Mouse (Mus musculus): Measurements from ENCODE around the gene Acot8. TPM values are rescaled to one million over a fixed set of nuclear protein-coding genes. Genes with fewer than 3 reads are reported as not detected.
"Not testable (repeated sequence)": the region's sequence is repeated elsewhere in the genome, so short reads cannot be mapped to it uniquely, and the experiment has no call there.

Gene Acot8
- polyA plus RNA-seq, 1 experiment from 2014 or later = 19.8 TPM

DNA sequence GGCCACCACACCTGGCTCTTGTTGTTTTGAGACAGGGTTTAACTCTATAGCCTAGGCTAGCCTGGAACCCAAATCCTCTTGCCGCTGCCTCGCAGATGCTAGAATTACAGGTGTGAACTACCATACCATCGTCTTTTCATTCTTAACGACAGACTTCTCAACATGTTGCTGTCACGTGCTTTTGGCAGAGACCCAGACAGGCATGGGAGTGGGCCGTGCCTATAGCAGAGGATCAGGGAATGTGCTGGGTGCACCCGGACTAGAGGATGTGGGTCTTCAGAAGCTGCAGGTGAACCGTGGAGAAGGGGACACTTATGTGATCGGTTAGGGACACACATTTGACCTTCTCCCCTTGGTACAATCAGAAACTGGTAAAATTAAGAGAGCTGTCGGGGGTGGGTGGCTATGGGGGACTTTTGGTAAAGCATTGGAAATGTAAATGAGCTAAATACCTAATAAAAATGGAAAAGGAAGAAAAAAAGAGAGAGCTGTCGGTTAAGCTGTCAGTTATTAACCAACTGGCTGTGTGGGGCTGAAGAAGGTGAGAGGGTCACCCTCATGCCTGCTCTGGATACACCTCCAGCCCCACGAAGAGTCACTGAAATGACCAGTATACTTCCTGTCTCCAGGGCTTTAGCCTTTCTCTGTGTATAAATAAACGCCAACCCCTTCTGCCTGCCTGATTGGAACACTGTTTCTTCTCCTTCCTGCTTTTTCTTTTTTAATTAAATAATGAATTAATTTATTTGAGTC is 4.3 kb downstream of the Acot8 start:
- ATAC-seq (ENCODE audit: low read depth) = no peak
- Histone ChIP-seq H3K36me3 (ENCODE audit: control insufficient read depth, insufficient read depth) (peaks cover 26% of the 10 kb centered on the region), H3K9me3 (replicated peaks; ENCODE audit: control insufficient read depth, low read length) (no peaks in the 10 kb centered on the region), H3K27ac (ENCODE audit: low read length) (no peak overlapping the region), H3K4me1 (ENCODE audit: control insufficient read depth, low read depth, low read length) (peaks cover 15% of the 10 kb centered on the region), H3K4me2 (ENCODE audit: low read depth, low read length) (no peak overlapping the region), H3K27me3 (ENCODE audit: control insufficient read depth, insufficient read depth, low read depth, low read length) (no peaks in the 10 kb centered on the region), H3K9ac (ENCODE audit: low read depth, low read length) (no peak overlapping the region), H3K4me3 (ENCODE audit: low read depth, low read length) (no peak overlapping the region)
- WGBS (ENCODE audit: insufficient replicate concordance) = 84% methylated on average over 13 of the region's 13 CpGs

DNA sequence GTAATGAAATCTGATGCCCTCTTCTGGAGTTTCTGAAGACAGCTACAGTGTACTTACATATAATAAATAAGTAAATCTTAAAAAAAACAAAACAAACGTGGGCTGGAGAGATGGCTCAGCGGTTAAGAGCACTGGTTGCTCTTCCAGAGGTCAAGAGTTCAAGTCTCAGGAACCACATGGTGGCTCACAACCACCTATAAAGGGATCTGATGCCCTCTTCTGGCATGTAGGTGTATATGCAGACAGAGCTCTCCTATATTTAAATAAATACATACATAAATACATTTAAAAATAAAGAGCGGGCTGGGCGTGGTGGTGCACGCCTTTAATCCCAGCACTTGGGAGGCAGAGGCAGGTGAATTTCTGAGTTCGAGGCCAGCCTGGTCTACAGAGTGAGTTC is 6.1 kb downstream of the Acot8 start:
- peaks cover 32% of the 10 kb centered on the region for H3K36me3 ChIP-seq (ENCODE audit: control insufficient read depth, insufficient read depth)
- ATAC-seq (ENCODE audit: low read depth); H3K4me2 ChIP-seq (ENCODE audit: low read depth, low read length); H3K9ac ChIP-seq (ENCODE audit: low read depth, low read length); H3K27me3 ChIP-seq (ENCODE audit: control insufficient read depth, insufficient read depth, low read depth, low read length); H3K27ac ChIP-seq (ENCODE audit: low read length); H3K4me3 ChIP-seq (ENCODE audit: low read depth, low read length); H3K9me3 ChIP-seq (replicated peaks; ENCODE audit: control insufficient read depth, low read length): not testable (repeated sequence)
- H3K4me1 ChIP-seq (ENCODE audit: control insufficient read depth, low read depth, low read length) = peaks cover 12% of the 10 kb centered on the region
- WGBS (ENCODE audit: insufficient replicate concordance) = 56% methylated on average over 6 of the region's 6 CpGs

DNA sequence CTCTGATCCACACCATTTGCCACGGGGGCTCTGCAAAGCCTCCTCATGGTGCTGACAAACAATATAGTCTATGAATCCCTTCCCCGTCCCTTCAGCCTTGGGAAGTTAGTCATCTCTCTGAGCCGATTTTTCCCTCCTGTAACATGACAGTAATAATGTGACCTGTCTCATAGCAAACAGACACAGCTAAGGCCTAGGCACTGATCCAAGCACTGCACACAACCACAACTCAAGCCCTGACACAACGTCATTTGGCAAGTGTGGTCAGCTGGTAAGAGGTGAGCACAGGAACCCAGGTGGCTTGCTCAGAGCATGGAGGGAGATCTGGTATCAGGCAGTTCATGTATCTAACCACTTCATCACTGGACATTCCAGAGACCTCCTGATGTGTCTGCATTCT is 8.8 kb downstream of the Acot8 start:
- H3K9me3 ChIP-seq (replicated peaks; ENCODE audit: control insufficient read depth, low read length) = no peaks in the 10 kb centered on the region
- WGBS (ENCODE audit: insufficient replicate concordance) = 73% methylated on average over 4 of the region's 4 CpGs
- peaks cover 37% of the 10 kb centered on the region for H3K36me3 ChIP-seq (ENCODE audit: control insufficient read depth, insufficient read depth)
- H3K4me1 ChIP-seq (ENCODE audit: control insufficient read depth, low read depth, low read length) = peaks cover 2% of the 10 kb centered on the region
- no peak overlapping the region for H3K4me2 ChIP-seq (ENCODE audit: low read depth, low read length)
- H3K9ac ChIP-seq (ENCODE audit: low read depth, low read length) = no peak overlapping the region
- no peak overlapping the region for H3K4me3 ChIP-seq (ENCODE audit: low read depth, low read length)
- no peaks in the 10 kb centered on the region for H3K27me3 ChIP-seq (ENCODE audit: control insufficient read depth, insufficient read depth, low read depth, low read length)
- no peak overlapping the region for H3K27ac ChIP-seq (ENCODE audit: low read length)
- ATAC-seq (ENCODE audit: low read depth) = no peak

DNA sequence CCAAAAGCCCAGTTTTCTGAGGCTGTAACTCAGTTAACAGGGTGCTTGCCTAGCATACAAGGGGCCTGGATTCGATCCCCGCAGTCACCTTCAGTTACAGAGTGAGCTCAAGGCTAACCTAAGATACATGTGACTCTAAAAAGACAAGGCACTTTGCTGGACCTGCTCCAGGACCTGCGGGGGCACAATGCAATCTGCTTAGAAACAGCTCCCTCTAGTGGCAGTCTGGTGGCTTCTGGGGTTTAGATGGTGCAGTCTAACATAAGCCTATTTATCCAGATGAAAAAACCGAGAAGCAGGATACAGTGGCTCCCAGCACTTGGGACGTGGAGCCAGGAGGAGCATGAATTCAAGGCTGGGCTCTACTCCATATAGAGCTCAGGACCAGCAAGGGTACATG is 10.4 kb downstream of the Acot8 start:
- H3K4me2 ChIP-seq (ENCODE audit: low read depth, low read length) = no peak overlapping the region
- H3K27me3 ChIP-seq (ENCODE audit: control insufficient read depth, insufficient read depth, low read depth, low read length) = no peaks in the 10 kb centered on the region
- peak; percentile 74 for ATAC-seq (ENCODE audit: low read depth)
- 26% methylated on average over 5 of the region's 5 CpGs for WGBS (ENCODE audit: insufficient replicate concordance)
- peaks cover 5% of the 10 kb centered on the region for H3K4me1 ChIP-seq (ENCODE audit: control insufficient read depth, low read depth, low read length)
- H3K9ac ChIP-seq (ENCODE audit: low read depth, low read length) = no peak overlapping the region
- H3K4me3 ChIP-seq (ENCODE audit: low read depth, low read length) = no peak overlapping the region
- no peak overlapping the region for H3K27ac ChIP-seq (ENCODE audit: low read length)
- peaks cover 38% of the 10 kb centered on the region for H3K36me3 ChIP-seq (ENCODE audit: control insufficient read depth, insufficient read depth)
- no peaks in the 10 kb centered on the region for H3K9me3 ChIP-seq (replicated peaks; ENCODE audit: control insufficient read depth, low read length)

DNA sequence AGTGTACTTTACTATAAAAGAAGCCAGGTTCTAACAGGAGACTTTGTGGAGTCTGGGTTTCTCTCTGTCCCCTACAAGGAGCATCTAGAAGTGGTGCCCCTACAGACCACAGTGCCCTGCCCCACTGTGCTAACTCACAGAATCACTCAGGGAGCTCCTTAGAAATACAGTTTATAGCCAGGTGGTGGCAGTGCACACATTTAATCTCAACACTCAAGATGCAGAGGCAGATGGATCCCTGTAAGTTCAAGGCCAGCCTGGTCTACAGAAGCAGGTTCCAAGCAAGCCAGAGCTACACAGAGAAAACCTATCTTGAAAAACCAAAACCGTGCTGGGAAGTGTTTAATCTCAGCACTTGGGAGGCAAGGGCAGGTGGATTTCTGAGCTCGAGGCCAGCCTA is 10.9 kb downstream of the Acot8 start:
- H3K36me3 ChIP-seq (ENCODE audit: control insufficient read depth, insufficient read depth) = peaks cover 34% of the 10 kb centered on the region
- ATAC-seq (ENCODE audit: low read depth) = no peak
- no peak overlapping the region for H3K4me3 ChIP-seq (ENCODE audit: low read depth, low read length)
- no peaks in the 10 kb centered on the region for H3K27me3 ChIP-seq (ENCODE audit: control insufficient read depth, insufficient read depth, low read depth, low read length)
- H3K4me1 ChIP-seq (ENCODE audit: control insufficient read depth, low read depth, low read length) = peaks cover 8% of the 10 kb centered on the region
- no peak overlapping the region for H3K9ac ChIP-seq (ENCODE audit: low read depth, low read length)
- H3K9me3 ChIP-seq (replicated peaks; ENCODE audit: control insufficient read depth, low read length) = no peaks in the 10 kb centered on the region
- WGBS (ENCODE audit: insufficient replicate concordance) = 78% methylated on average over 2 of the region's 2 CpGs
- no peak overlapping the region for H3K4me2 ChIP-seq (ENCODE audit: low read depth, low read length)
- no peak overlapping the region for H3K27ac ChIP-seq (ENCODE audit: low read length)

DNA sequence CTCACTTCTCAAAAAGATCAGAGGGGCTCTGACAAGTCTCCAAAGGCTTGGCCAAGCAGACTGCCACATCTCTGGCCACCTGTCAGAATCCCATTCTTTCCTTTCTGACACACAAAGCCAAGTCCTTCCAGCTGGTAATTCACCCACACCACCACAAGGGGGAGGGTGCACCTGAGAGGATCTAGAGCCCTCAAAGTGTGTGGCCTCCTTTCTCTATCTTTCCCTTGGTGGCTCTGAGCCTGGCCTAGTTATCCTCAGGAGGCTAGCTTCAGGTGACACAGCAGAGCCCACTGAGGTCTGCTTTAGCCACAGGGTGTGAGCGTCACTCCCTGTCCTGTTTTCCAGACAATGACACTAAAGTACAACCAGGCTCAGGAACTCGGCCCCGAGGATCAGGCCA is 11.4 kb downstream of the Acot8 start:
- Histone ChIP-seq H3K27me3 (ENCODE audit: control insufficient read depth, insufficient read depth, low read depth, low read length) (no peaks in the 10 kb centered on the region), H3K4me1 (ENCODE audit: control insufficient read depth, low read depth, low read length) (peaks cover 14% of the 10 kb centered on the region), H3K9ac (ENCODE audit: low read depth, low read length) (no peak overlapping the region), H3K36me3 (ENCODE audit: control insufficient read depth, insufficient read depth) (peaks cover 34% of the 10 kb centered on the region), H3K27ac (ENCODE audit: low read length) (no peak overlapping the region), H3K4me3 (ENCODE audit: low read depth, low read length) (no peak overlapping the region), H3K9me3 (replicated peaks; ENCODE audit: control insufficient read depth, low read length) (no peaks in the 10 kb centered on the region), H3K4me2 (ENCODE audit: low read depth, low read length) (no peak overlapping the region)
- peak; percentile 35; the same call in 1 of the 2 replicates for ATAC-seq (ENCODE audit: low read depth)
- 85% methylated on average over 3 of the region's 3 CpGs for WGBS (ENCODE audit: insufficient replicate concordance)

DNA sequence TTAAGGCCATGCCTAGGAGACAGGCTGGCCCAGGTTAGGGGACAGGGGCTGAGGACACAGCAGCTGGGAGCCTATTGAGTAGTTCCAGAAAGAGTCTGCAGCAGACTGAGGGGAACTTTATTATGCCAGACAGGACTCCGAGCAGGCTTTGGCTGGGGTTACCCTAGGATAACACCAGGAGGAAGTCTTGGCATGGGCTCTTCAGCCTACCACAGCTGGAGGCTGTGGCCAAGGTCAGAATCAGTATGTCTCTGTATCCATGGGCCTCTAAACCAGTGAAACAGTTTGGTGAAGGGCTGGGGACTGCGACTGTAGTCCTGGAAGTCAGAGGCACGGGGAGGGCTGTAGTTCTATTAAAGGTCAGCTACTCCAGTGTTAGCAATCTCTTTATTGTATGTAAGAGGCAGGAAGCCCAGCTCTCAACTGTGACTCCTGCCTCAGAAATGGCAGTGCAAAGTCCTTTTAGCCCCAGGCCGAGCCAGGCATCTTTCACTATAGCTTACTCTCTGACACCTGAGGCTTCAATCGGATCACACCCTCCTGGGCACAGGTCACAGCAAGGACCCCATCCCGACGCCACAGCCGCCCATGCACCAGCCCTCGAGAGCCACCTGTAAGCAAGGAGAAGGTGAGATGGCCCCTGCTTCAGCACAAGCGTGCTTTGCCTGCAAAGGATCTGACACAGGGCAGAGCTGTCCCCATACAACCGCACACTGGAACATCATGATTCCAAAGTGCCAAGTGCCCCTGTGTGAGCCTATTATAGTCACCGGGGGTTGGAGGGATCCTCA is 12.1 kb downstream of the Acot8 start:
- ATAC-seq (ENCODE audit: low read depth) = no peak
- Histone ChIP-seq H3K9ac (ENCODE audit: low read depth, low read length) (no peak overlapping the region), H3K27me3 (ENCODE audit: control insufficient read depth, insufficient read depth, low read depth, low read length) (no peaks in the 10 kb centered on the region), H3K4me1 (ENCODE audit: control insufficient read depth, low read depth, low read length) (peaks cover 19% of the 10 kb centered on the region), H3K9me3 (replicated peaks; ENCODE audit: control insufficient read depth, low read length) (no peaks in the 10 kb centered on the region), H3K36me3 (ENCODE audit: control insufficient read depth, insufficient read depth) (peaks cover 30% of the 10 kb centered on the region), H3K4me2 (ENCODE audit: low read depth, low read length) (no peak overlapping the region), H3K4me3 (ENCODE audit: low read depth, low read length) (no peak overlapping the region), H3K27ac (ENCODE audit: low read length) (no peak overlapping the region; the same call in 1 of the 2 replicates)
- 87% methylated on average over 12 of the region's 12 CpGs for WGBS (ENCODE audit: insufficient replicate concordance)

DNA sequence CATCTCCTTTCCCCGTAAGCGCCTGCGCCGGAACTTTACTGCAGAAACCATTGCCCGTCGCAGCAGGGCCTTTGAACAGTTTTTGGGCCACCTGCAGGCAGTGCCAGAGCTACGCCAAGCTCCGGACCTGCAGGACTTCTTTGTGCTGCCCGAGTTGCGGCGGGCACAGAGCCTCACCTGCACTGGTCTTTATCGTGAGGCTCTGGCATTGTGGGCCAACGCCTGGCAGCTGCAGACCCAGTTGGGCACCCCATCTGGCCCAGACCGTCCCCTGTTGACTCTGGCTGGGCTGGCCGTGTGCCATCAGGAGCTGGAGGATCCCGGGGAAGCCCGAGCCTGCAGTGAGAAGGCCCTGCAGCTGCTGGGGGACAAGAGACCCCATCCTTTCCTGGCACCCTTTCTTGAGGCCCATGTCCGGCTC is 12.8 kb downstream of the Acot8 start:
- Histone ChIP-seq H3K27ac (ENCODE audit: low read length) (no peak overlapping the region; the same call in 1 of the 2 replicates), H3K9ac (ENCODE audit: low read depth, low read length) (no peak overlapping the region), H3K27me3 (ENCODE audit: control insufficient read depth, insufficient read depth, low read depth, low read length) (no peaks in the 10 kb centered on the region), H3K4me2 (ENCODE audit: low read depth, low read length) (no peak overlapping the region), H3K4me1 (ENCODE audit: control insufficient read depth, low read depth, low read length) (peaks cover 19% of the 10 kb centered on the region), H3K4me3 (ENCODE audit: low read depth, low read length) (no peak overlapping the region), H3K36me3 (ENCODE audit: control insufficient read depth, insufficient read depth) (peaks cover 27% of the 10 kb centered on the region), H3K9me3 (replicated peaks; ENCODE audit: control insufficient read depth, low read length) (no peaks in the 10 kb centered on the region)
- ATAC-seq (ENCODE audit: low read depth) = no peak
- WGBS (ENCODE audit: insufficient replicate concordance) = 89% methylated on average over 18 of the region's 18 CpGs

DNA sequence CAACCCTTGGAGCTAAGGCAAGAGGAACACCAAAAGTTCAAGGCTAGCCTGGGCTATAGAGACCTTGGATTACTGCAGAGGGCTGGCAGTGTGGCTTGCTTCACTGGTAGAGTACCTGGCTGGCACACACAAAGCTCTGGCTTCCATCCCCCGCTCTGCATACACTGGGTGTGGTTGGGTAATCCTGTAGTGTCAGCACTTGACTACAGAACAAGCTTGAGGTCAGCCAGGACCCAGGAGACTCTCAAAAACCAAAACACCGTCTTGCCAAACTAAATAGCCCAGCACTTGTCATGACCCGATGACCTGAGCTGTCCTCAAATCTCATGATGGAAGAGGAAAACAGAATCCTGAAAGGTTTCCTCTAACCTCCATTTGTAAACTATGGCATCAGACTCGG is 14.2 kb downstream of the Acot8 start:
- Histone ChIP-seq H3K27me3 (ENCODE audit: control insufficient read depth, insufficient read depth, low read depth, low read length) (no peaks in the 10 kb centered on the region), H3K4me2 (ENCODE audit: low read depth, low read length) (no peak overlapping the region), H3K36me3 (ENCODE audit: control insufficient read depth, insufficient read depth) (peaks cover 23% of the 10 kb centered on the region), H3K9me3 (replicated peaks; ENCODE audit: control insufficient read depth, low read length) (no peaks in the 10 kb centered on the region), H3K4me1 (ENCODE audit: control insufficient read depth, low read depth, low read length) (peaks cover 28% of the 10 kb centered on the region), H3K4me3 (ENCODE audit: low read depth, low read length) (no peak overlapping the region), H3K9ac (ENCODE audit: low read depth, low read length) (no peak overlapping the region), H3K27ac (ENCODE audit: low read length) (no peak overlapping the region)
- ATAC-seq (ENCODE audit: low read depth) = no peak
- 78% methylated on average over 4 of the region's 4 CpGs for WGBS (ENCODE audit: insufficient replicate concordance)

All from liver, embryonic 16.5 days (tissue).